15 mouse cellular contexts compared by ENCODE assay signal in the genomic region with DNA sequence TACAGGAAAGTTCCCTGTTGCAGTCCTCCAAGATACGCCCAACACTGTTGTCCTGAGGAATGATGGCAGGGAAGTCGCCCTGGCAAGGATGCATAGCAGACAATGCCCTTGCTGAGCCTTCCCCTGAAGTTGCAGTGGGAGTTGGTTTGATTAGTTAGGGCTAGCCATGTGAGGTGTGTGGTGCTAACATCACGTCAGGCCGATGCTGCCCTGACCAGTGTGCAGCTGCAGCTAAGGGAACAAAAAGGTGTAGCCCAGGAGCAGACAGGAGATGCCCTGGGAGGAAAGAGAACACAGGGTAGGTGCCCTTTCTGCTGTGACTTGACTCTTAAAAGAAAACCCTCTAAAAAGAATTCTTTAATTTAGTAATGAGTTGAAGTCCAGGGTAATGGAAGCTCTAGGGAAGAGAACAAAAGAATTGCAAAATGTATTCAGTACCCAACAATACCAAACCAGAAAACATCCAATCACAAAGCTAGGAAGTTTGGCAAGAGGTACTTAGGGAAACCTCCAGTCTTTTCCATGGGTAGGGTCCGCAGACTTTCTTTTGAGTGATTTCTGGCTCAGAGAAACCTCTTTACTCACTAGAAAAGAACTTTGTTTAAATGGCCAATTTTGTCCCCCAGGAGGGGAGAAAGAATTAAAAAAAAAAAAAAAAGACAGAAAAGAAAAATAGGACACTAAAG. TPM values are rescaled to one million over a fixed set of nuclear protein-coding genes. Genes with fewer than 3 reads are reported as not detected.
A peak's percentile ranks its signal among the peaks of the same experiment; 100 is the strongest.
DNase-seq lines count a peak whose midpoint lies in the region; ATAC-seq and TF ChIP-seq lines count a peak whose summit lies in the region.
"Had no signal": no experiment of that assay in that cellular context is flagged by ENCODE, and none has a peak within 500 bp of the region (broad histone marks: within the 10 kb centered on the region; RNA-seq: fewer than 3 reads in every experiment).

No protein-coding gene starts in this region.

- no peak overlapping the region for H3K4me2 ChIP-seq in CH12.LX (ENCODE audit: insufficient read depth, low read depth, poor library complexity, severe bottlenecking)
- H3K4me2 ChIP-seq in forebrain, embryonic 15.5 days (replicated peaks), result no peak overlapping the region
- no peak overlapping the region for H3K4me2 ChIP-seq in midbrain, embryonic 12.5 days (replicated peaks)
- H3K4me2 ChIP-seq: lung, embryonic 15.5 days; stomach, embryonic 15.5 days had no signal

- H3K9ac ChIP-seq in CH12.LX (ENCODE audit: insufficient read depth, low read depth), result no peak overlapping the region
- H3K9ac ChIP-seq in forebrain, embryonic 15.5 days (replicated peaks), result no peak overlapping the region
- no peak overlapping the region for H3K9ac ChIP-seq in midbrain, embryonic 12.5 days (replicated peaks)
- H3K9ac ChIP-seq: lung, embryonic 15.5 days; stomach, embryonic 15.5 days had no signal

- H3K27me3 ChIP-seq in CH12.LX (replicated peaks), result no peaks in the 10 kb centered on the region
- no peaks in the 10 kb centered on the region for H3K27me3 ChIP-seq in forebrain, embryonic 15.5 days
- H3K27me3 ChIP-seq in midbrain, embryonic 12.5 days, result no peaks in the 10 kb centered on the region
- no peaks in the 10 kb centered on the region for H3K27me3 ChIP-seq in thymus, adult 2 months (ENCODE audit: control insufficient read depth, insufficient read depth, low read length)
- H3K27me3 ChIP-seq: lung, embryonic 15.5 days; Patski; stomach, embryonic 15.5 days had no signal

- H3K27ac ChIP-seq in CH12.LX (ENCODE audit: insufficient read depth, low read depth), result peak overlapping the region; percentile 38; the same call in 1 of the 2 replicates
- H3K27ac ChIP-seq in forebrain, embryonic 15.5 days (replicated peaks), result peak overlapping the region; percentile 80
- peak overlapping the region; percentile 65 for H3K27ac ChIP-seq in midbrain, embryonic 12.5 days (replicated peaks)
- H3K27ac ChIP-seq in thymus, adult 2 months (ENCODE audit: control insufficient read depth, insufficient read depth, low read length), result no peak overlapping the region
- H3K27ac ChIP-seq: lung, embryonic 15.5 days; stomach, embryonic 15.5 days had no signal

- no peak for DNase-seq in CH12.LX (ENCODE audit: extremely low read depth)
- DNase-seq in brain, embryonic 14.5 days (ENCODE audit: low read depth), result peak; percentile 90
- no peak for DNase-seq in ovary, postnatal 14 days (ENCODE audit: low spot score)
- DNase-seq in layer of hippocampus, postnatal 25 days (ENCODE audit: extremely low spot score in 1 of 2, low spot score in 1 of 2), result no peak
- DNase-seq in thymus, adult 2 months, result no peak
- DNase-seq: right cerebral cortex, postnatal 4 days; thymus, postnatal 4 days had no signal

- TF ChIP-seq CTCF in CH12.LX (conservative IDR thresholded peaks at IDR 0.05 in 1 of 2, IDR thresholded peaks at IDR 0.05 in 1 of 2; ENCODE audit: low read depth in 2 of 2, low read length in 2 of 2), result no peak
- TF ChIP-seq CTCF in brain, embryonic 14.5 days (IDR thresholded peaks at IDR 0.05; ENCODE audit: borderline replicate concordance, extremely low read depth, insufficient read depth, insufficient read length), result no peak
- no peak for TF ChIP-seq CTCF in thymus, adult 2 months (IDR thresholded peaks at IDR 0.05; ENCODE audit: borderline replicate concordance, control insufficient read depth, extremely low read depth, insufficient read depth, low read length, poor library complexity)

- ATAC-seq in forebrain, embryonic 15.5 days (replicated peaks), result peak; percentile 77
- ATAC-seq in midbrain, embryonic 12.5 days (ENCODE audit: low FRiP score, low read depth), result no peak; the same call in 1 of the 2 replicates
- ATAC-seq: intestine, embryonic 16.5 days; Patski had no signal

- TF ChIP-seq RAD21 in CH12.LX (IDR thresholded peaks at IDR 0.05; ENCODE audit: low read depth, low read length), result no peak

- H3K4me1 ChIP-seq in CH12.LX (ENCODE audit: control insufficient read depth in 1 of 2, insufficient read depth in 2 of 2), result peaks cover 3 to 20% of the 10 kb centered on the region in 2 experiments
- H3K4me1 ChIP-seq in forebrain, embryonic 15.5 days, result peaks cover 46% of the 10 kb centered on the region
- peaks cover 28% of the 10 kb centered on the region for H3K4me1 ChIP-seq in midbrain, embryonic 12.5 days
- peaks cover 5% of the 10 kb centered on the region; the same call in 1 of the 2 replicates for H3K4me1 ChIP-seq in thymus, adult 2 months (replicated peaks; ENCODE audit: control insufficient read depth, insufficient read depth, low read length)
- H3K4me1 ChIP-seq: lung, embryonic 15.5 days had no signal

- no peak; the same call in 1 of the 2 replicates for TF ChIP-seq POLR2A in CH12.LX (IDR thresholded peaks at IDR 0.05; ENCODE audit: low read depth, low read length)
- TF ChIP-seq POLR2A in brain, embryonic 14.5 days (IDR thresholded peaks at IDR 0.05; ENCODE audit: borderline replicate concordance, extremely low read depth, insufficient read depth, insufficient read length, poor library complexity, severe bottlenecking), result no peak
- no peak for TF ChIP-seq POLR2A in thymus, adult 2 months (IDR thresholded peaks at IDR 0.05; ENCODE audit: control insufficient read depth, extremely low read depth, insufficient read depth, low read length, poor library complexity)

- H3K4me3 ChIP-seq in CH12.LX (replicated peaks in 1 of 3; ENCODE audit: low read depth in 2 of 3, low read length in 2 of 3, poor library complexity in 1 of 3), result no peak overlapping the region
- no peak overlapping the region for H3K4me3 ChIP-seq in forebrain, embryonic 15.5 days
- no peak overlapping the region for H3K4me3 ChIP-seq in midbrain, embryonic 12.5 days
- H3K4me3 ChIP-seq in thymus, adult 2 months (ENCODE audit: control insufficient read depth, insufficient read depth, low read length), result no peak overlapping the region
- H3K4me3 ChIP-seq: lung, embryonic 15.5 days; stomach, embryonic 15.5 days had no signal

- TF ChIP-seq EP300 in CH12.LX (IDR thresholded peaks at IDR 0.05; ENCODE audit: low read length), result no peak

- dilution Hi-C loops in CH12.LX (cut with MboI; ENCODE audit: extremely low pct_ligation_motif_present, extremely low pct_unique_long_range_greater_than_20kb, low sequenced_read_pairs), result no loop called here

- in situ Hi-C loops in CH12.LX (cut with MboI; ENCODE audit: low pct_ligation_motif_present, low pct_unique_long_range_greater_than_20kb, low sequenced_read_pairs), result no loop called here

- no peaks in the 10 kb centered on the region for H3K9me3 ChIP-seq in CH12.LX (replicated peaks; ENCODE audit: low read length)
- H3K9me3 ChIP-seq in forebrain, embryonic 15.5 days, result no peaks in the 10 kb centered on the region
- no peaks in the 10 kb centered on the region for H3K9me3 ChIP-seq in midbrain, embryonic 12.5 days
- H3K9me3 ChIP-seq: lung, embryonic 15.5 days; stomach, embryonic 15.5 days had no signal

- H3K79me2 ChIP-seq in CH12.LX (replicated peaks; ENCODE audit: control insufficient read depth, extremely low read depth, insufficient read depth, poor library complexity, severe bottlenecking), result peaks cover 4% of the 10 kb centered on the region

- WGBS in forebrain, embryonic 15.5 days, result 18% methylated on average over 5 of the region's 5 CpGs
- WGBS in midbrain, embryonic 12.5 days, result 51% methylated on average over 5 of the region's 5 CpGs
- WGBS in thymus, adult 2 months, result 95% methylated on average over 5 of the region's 5 CpGs

- peaks cover 67 to 88% of the 10 kb centered on the region in 2 experiments for H3K36me3 ChIP-seq in CH12.LX (replicated peaks in 1 of 2; ENCODE audit: control insufficient read depth in 1 of 2, insufficient read depth in 1 of 2, low read length in 1 of 2)
- H3K36me3 ChIP-seq in forebrain, embryonic 15.5 days, result peaks cover 14% of the 10 kb centered on the region
- H3K36me3 ChIP-seq in midbrain, embryonic 12.5 days, result peaks cover 33% of the 10 kb centered on the region
- H3K36me3 ChIP-seq in thymus, adult 2 months (ENCODE audit: control insufficient read depth, insufficient read depth, low read length), result no peaks in the 10 kb centered on the region
- H3K36me3 ChIP-seq: lung, embryonic 15.5 days; stomach, embryonic 15.5 days had no signal

TF ChIP-seq in CH12.LX, 34 proteins besides CTCF, POLR2A, EP300 and RAD21:
- TF ChIP-seq NELFE (IDR thresholded peaks at IDR 0.05; ENCODE audit: low read depth, low read length) (no peak), MYC (IDR thresholded peaks at IDR 0.05; ENCODE audit: low read depth, low read length) (no peak), ZMIZ1 (IDR thresholded peaks at IDR 0.05; ENCODE audit: low read depth, low read length) (no peak), BHLHE40 (IDR thresholded peaks at IDR 0.05; ENCODE audit: low read depth, low read length) (no peak), CHD1 (IDR thresholded peaks at IDR 0.05; ENCODE audit: low read depth, low read length) (no peak), JUN (IDR thresholded peaks at IDR 0.05; ENCODE audit: insufficient read depth, low read depth, low read length) (no peak), MEF2A (IDR thresholded peaks at IDR 0.05; ENCODE audit: borderline replicate concordance, low read depth, low read length) (no peak), ETS1 (conservative IDR thresholded peaks at IDR 0.05; ENCODE audit: low read depth, low read length) (no peak), GABPA (IDR thresholded peaks at IDR 0.05; ENCODE audit: insufficient replicate concordance, low read depth, low read length) (no peak), TCF12 (IDR thresholded peaks at IDR 0.05; ENCODE audit: low read depth, low read length) (no peak)

RNA-seq across cellular contexts. Expression of a gene that starts 40.5 kb away (rescaled TPM):
- 59.3 and 67.2 TPM in 2 replicates for total RNA-seq in CH12.LX (2012; rRNA removed)
- 13.6 and 17.5 TPM in 2 replicates for total RNA-seq in CH12.LX (2014; rRNA removed)
- 54.5 and 55.4 TPM in 2 replicates for polyA plus RNA-seq in CH12.LX (2012; ENCODE audit: insufficient read length, low read depth)
- not detected in 2 replicates for polyA plus RNA-seq in brain, embryonic 14.5 days (2012; rRNA removed)
- polyA plus RNA-seq in forebrain, embryonic 15.5 days (2015; fragmentation: Nextera tagmentation; extraction: Ambion mirVana), result 0.20 TPM in 1 of 2 replicates, not detected in the other
- 0.20 TPM in 1 of 2 replicates, not detected in the other for polyA plus RNA-seq in midbrain, embryonic 12.5 days (2016; fragmentation: Nextera tagmentation; extraction: Ambion mirVana)
- not detected for total RNA-seq in layer of hippocampus, postnatal 25 days (2021)
- 5.1 and 5.2 TPM in 2 replicates for polyA plus RNA-seq in thymus, adult 2 months (2012; rRNA removed)
- total RNA-seq: left cerebral cortex, adult 8-10 months; liver, adult 2 months had no signal
- polyA plus RNA-seq: intestine, embryonic 16.5 days; Patski; stomach, embryonic 15.5 days had no signal
